9 mouse cellular contexts compared by ENCODE assay signal in the genomic region with DNA sequence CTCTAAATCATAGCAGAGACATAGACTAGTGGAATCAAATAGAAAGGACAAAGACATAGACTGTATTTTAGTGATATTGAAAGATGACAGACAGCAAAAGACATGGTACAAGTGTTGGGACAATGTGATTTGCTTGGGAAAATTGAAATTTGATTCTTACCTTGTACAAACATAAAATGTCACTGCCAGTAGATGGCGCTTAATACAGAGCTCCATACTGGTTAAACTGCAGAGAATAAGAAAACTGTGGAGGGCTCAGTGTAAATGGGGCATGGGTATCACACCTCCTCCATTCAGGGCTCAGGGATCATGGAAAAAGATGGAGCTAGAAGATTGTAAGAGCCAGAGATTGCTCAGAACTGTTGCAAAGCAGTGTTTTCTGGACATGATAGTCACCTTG. TPM values are rescaled to one million over a fixed set of nuclear protein-coding genes. Genes with fewer than 3 reads are reported as not detected.
DNase-seq lines count a peak whose midpoint lies in the region; ATAC-seq and TF ChIP-seq lines count a peak whose summit lies in the region.
"Had no signal": no experiment of that assay in that cellular context is flagged by ENCODE, and none has a peak within 500 bp of the region (broad histone marks: within the 10 kb centered on the region; RNA-seq: fewer than 3 reads in every experiment).

No protein-coding gene starts in this region.

- H3K27ac ChIP-seq in kidney, postnatal 0 days: no peak overlapping the region
- H3K27ac ChIP-seq in CH12.LX (ENCODE audit: insufficient read depth, low read depth): no peak overlapping the region
- H3K27ac ChIP-seq: embryonic facial prominence, embryonic 13.5 days; neural tube, embryonic 12.5 days had no signal

- no peak overlapping the region for H3K9ac ChIP-seq in kidney, postnatal 0 days (ENCODE audit: low read depth, low read length)
- H3K9ac ChIP-seq in CH12.LX (ENCODE audit: insufficient read depth, low read depth): no peak overlapping the region
- H3K9ac ChIP-seq: embryonic facial prominence, embryonic 13.5 days; neural tube, embryonic 12.5 days had no signal

- no peaks in the 10 kb centered on the region for H3K4me1 ChIP-seq in kidney, postnatal 0 days (replicated peaks; ENCODE audit: insufficient read depth, low read length)
- H3K4me1 ChIP-seq in CH12.LX (ENCODE audit: control insufficient read depth in 1 of 2, insufficient read depth in 2 of 2): peaks cover 0 to 6% of the 10 kb centered on the region in 2 experiments; a peak in 2 of 4 replicates
- H3K4me1 ChIP-seq: embryonic facial prominence, embryonic 13.5 days; neural tube, embryonic 12.5 days had no signal

- no peak overlapping the region for H3K4me2 ChIP-seq in kidney, postnatal 0 days (ENCODE audit: low read length)
- no peak overlapping the region for H3K4me2 ChIP-seq in CH12.LX (ENCODE audit: insufficient read depth, low read depth, poor library complexity, severe bottlenecking)
- H3K4me2 ChIP-seq: embryonic facial prominence, embryonic 13.5 days; neural tube, embryonic 12.5 days had no signal

- ATAC-seq in kidney, postnatal 0 days (replicated peaks; ENCODE audit: low FRiP score, low read depth): no peak

- in situ Hi-C loops in CH12.LX (cut with MboI; ENCODE audit: low pct_ligation_motif_present, low pct_unique_long_range_greater_than_20kb, low sequenced_read_pairs): loop anchor here (10.0 kb wide), 1 partner anchor 55 kb away; no protein-coding TSS in a partner anchor

- H3K27me3 ChIP-seq in kidney, postnatal 0 days (ENCODE audit: insufficient read depth, low read length): no peaks in the 10 kb centered on the region
- no peaks in the 10 kb centered on the region for H3K27me3 ChIP-seq in CH12.LX (replicated peaks)
- H3K27me3 ChIP-seq: embryonic facial prominence, embryonic 13.5 days; neural tube, embryonic 12.5 days had no signal

- TF ChIP-seq EP300 in CH12.LX (IDR thresholded peaks at IDR 0.05; ENCODE audit: low read length): no peak

- TF ChIP-seq RAD21 in CH12.LX (IDR thresholded peaks at IDR 0.05; ENCODE audit: low read depth, low read length): peak; percentile 70

- H3K79me2 ChIP-seq in CH12.LX (replicated peaks; ENCODE audit: control insufficient read depth, extremely low read depth, insufficient read depth, poor library complexity, severe bottlenecking): no peaks in the 10 kb centered on the region

- peak; percentile 54 for DNase-seq in kidney, postnatal 0 days (ENCODE audit: low spot score)
- no peak for DNase-seq in kidney, adult 8-10 months
- DNase-seq in 3T3-L1 (ENCODE audit: low read depth, low spot score) (peak; percentile 52), CH12.LX (ENCODE audit: extremely low read depth) (peak; percentile 42)
- peak; percentile 64 for DNase-seq in embryo, embryonic 11 days
- DNase-seq in spleen, postnatal 36 days (ENCODE audit: low spot score in 2 of 2): no peak
- DNase-seq in frontal cortex, postnatal 25 days (ENCODE audit: low spot score in 2 of 2): no peak

- no peaks in the 10 kb centered on the region for H3K36me3 ChIP-seq in kidney, postnatal 0 days (ENCODE audit: insufficient read depth, low read length)
- H3K36me3 ChIP-seq in CH12.LX (replicated peaks in 1 of 2; ENCODE audit: control insufficient read depth in 1 of 2, insufficient read depth in 1 of 2, low read length in 1 of 2): no peaks in the 10 kb centered on the region
- H3K36me3 ChIP-seq: embryonic facial prominence, embryonic 13.5 days; neural tube, embryonic 12.5 days had no signal

- H3K4me3 ChIP-seq in kidney, postnatal 0 days (replicated peaks; ENCODE audit: low read depth, low read length): no peak overlapping the region
- H3K4me3 ChIP-seq in CH12.LX (replicated peaks in 1 of 3; ENCODE audit: low read depth in 2 of 3, low read length in 2 of 3, poor library complexity in 1 of 3): no peak overlapping the region
- H3K4me3 ChIP-seq: embryonic facial prominence, embryonic 13.5 days; neural tube, embryonic 12.5 days had no signal

- dilution Hi-C loops in CH12.LX (cut with MboI; ENCODE audit: extremely low pct_ligation_motif_present, extremely low pct_unique_long_range_greater_than_20kb, low sequenced_read_pairs): no loop called here

- no peak for TF ChIP-seq POLR2A in CH12.LX (IDR thresholded peaks at IDR 0.05; ENCODE audit: low read depth, low read length)

- 3% methylated on average over 1 of the region's 1 CpGs for WGBS in kidney, postnatal 0 days

- no peaks in the 10 kb centered on the region for H3K9me3 ChIP-seq in kidney, postnatal 0 days (replicated peaks; ENCODE audit: low read length)
- H3K9me3 ChIP-seq in CH12.LX (replicated peaks; ENCODE audit: low read length): no peaks in the 10 kb centered on the region
- H3K9me3 ChIP-seq: embryonic facial prominence, embryonic 13.5 days; neural tube, embryonic 12.5 days had no signal

- peak; percentile 68 for TF ChIP-seq CTCF in kidney, postnatal 0 days (IDR thresholded peaks at IDR 0.05; ENCODE audit: low read depth)
- TF ChIP-seq CTCF in CH12.LX (conservative IDR thresholded peaks at IDR 0.05 in 1 of 2, IDR thresholded peaks at IDR 0.05 in 1 of 2; ENCODE audit: low read depth in 2 of 2, low read length in 2 of 2): peak; percentile 40 to 82

TF ChIP-seq in CH12.LX, 34 proteins besides CTCF, POLR2A, EP300 and RAD21:
- TF ChIP-seq ZC3H11A (IDR thresholded peaks at IDR 0.05; ENCODE audit: low read depth, low read length) (peak; percentile 46; the same call in 1 of the 2 replicates), MAFK (IDR thresholded peaks at IDR 0.05; ENCODE audit: insufficient replicate concordance, low read length) (no peak), MAZ (IDR thresholded peaks at IDR 0.05; ENCODE audit: low read depth, low read length) (no peak), TCF12 (IDR thresholded peaks at IDR 0.05; ENCODE audit: low read depth, low read length) (no peak), MYC (IDR thresholded peaks at IDR 0.05; ENCODE audit: low read depth, low read length) (no peak), ELF1 (IDR thresholded peaks at IDR 0.05; ENCODE audit: low read depth, low read length) (no peak), SMC3 (IDR thresholded peaks at IDR 0.05; ENCODE audit: low read depth, low read length) (peak; percentile 79), POLR2AphosphoS2 (IDR thresholded peaks at IDR 0.05; ENCODE audit: low read depth, low read length) (no peak), ZMIZ1 (IDR thresholded peaks at IDR 0.05; ENCODE audit: low read depth, low read length) (no peak)

RNA-seq across cellular contexts. Expression of gene Sgip1, which starts 21.6 kb away (rescaled TPM):
- 5.7 and 7.6 TPM in 2 replicates for polyA plus RNA-seq in kidney, postnatal 0 days (2015; fragmentation: Nextera tagmentation; extraction: Ambion mirVana)
- total RNA-seq in CH12.LX (2012; rRNA removed) (0.21 TPM in 1 of 2 replicates, not detected in the other), CH12.LX (2014; rRNA removed) (0.07 TPM in 1 of 2 replicates, not detected in the other)
- 0.39 and 0.56 TPM in 2 replicates for polyA plus RNA-seq in CH12.LX (2012; ENCODE audit: insufficient read length, low read depth)

Comparison
In these comparisons a context has a peak if more than half of its experiments do, and no peak if none do; other contexts are left out.
1. DNase-seq: peak in kidney, postnatal 0 days (single experiment), 3T3-L1 (single experiment), CH12.LX (single experiment) and embryo, embryonic 11 days (single experiment); none in kidney, adult 8-10 months (0 of 2), spleen, postnatal 36 days (0 of 2) and frontal cortex, postnatal 25 days (0 of 2).